Mouse (Mus musculus): ENCODE measurements around the gene Nfatc2ip. TPM values are rescaled to one million over a fixed set of nuclear protein-coding genes. Genes with fewer than 3 reads are reported as not detected.

The Nfatc2ip gene
- total RNA-seq, 1 experiment = 45.6 TPM

DNA sequence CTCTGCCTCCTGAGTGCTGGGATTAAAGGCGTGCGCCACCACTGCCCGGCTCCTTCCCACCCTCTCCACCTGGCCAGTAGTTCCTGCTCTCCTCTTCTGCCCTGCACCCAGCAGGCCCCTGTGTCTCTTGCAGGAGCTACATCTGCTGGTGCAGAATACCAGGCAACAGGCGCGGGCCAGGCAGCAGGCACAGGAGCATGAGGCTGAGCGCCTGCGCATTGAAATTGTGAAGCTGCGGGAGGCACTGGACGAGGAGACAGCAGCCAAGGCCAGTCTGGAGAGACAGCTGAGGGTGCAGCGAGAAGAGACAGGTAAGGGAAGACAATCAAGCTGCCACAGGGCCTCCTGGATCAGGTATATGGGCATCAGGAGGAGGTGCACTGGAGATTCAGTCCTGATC lies 47.5 kb upstream of the Nfatc2ip start:
- Histone ChIP-seq H3K4me1 (ENCODE audit: control insufficient read depth in 2 of 2, insufficient read depth in 2 of 2, low read length in 2 of 2, poor library complexity in 1 of 2) (peaks cover 0 to 4% of the 10 kb centered on the region in 2 experiments; a peak in 1 of 4 replicates), H3K9ac (ENCODE audit: insufficient read depth, low read depth, low read length, poor library complexity, severe bottlenecking) (no peak overlapping the region), H3K36me3 (ENCODE audit: control insufficient read depth, insufficient read depth, low read length, poor library complexity, severe bottlenecking) (peaks cover 24% of the 10 kb centered on the region), H3K9me3 (ENCODE audit: control insufficient read depth, insufficient read depth, low read depth, low read length) (no peaks in the 10 kb centered on the region), H3K27ac (ENCODE audit: insufficient read depth, low read depth, low read length, poor library complexity, severe bottlenecking) (no peak overlapping the region), H3K4me3 (ENCODE audit: insufficient read depth in 1 of 2, low read depth in 1 of 2, low read length in 2 of 2, poor library complexity in 1 of 2, severe bottlenecking in 1 of 2) (no peak overlapping the region)
- DNase-seq (ENCODE audit: low read depth, low spot score) = no peak
- TF ChIP-seq CHD2 (IDR thresholded peaks at IDR 0.05; ENCODE audit: low read depth, low read length) (no peak), HCFC1 (IDR thresholded peaks at IDR 0.05; ENCODE audit: borderline replicate concordance, insufficient read depth, low read length) (no peak), MAFK (IDR thresholded peaks at IDR 0.05; ENCODE audit: insufficient read depth, low read depth, low read length) (no peak), ZC3H11A (IDR thresholded peaks at IDR 0.05; ENCODE audit: borderline replicate concordance, low read depth, low read length) (no peak), ZNF384 (IDR thresholded peaks at IDR 0.05; ENCODE audit: low read depth, low read length) (no peak)
- in situ Hi-C loops (cut with MboI; ENCODE audit: low sequenced_read_pairs in 2 of 2, unreplicated experiment in 2 of 2) = no loop called here

DNA sequence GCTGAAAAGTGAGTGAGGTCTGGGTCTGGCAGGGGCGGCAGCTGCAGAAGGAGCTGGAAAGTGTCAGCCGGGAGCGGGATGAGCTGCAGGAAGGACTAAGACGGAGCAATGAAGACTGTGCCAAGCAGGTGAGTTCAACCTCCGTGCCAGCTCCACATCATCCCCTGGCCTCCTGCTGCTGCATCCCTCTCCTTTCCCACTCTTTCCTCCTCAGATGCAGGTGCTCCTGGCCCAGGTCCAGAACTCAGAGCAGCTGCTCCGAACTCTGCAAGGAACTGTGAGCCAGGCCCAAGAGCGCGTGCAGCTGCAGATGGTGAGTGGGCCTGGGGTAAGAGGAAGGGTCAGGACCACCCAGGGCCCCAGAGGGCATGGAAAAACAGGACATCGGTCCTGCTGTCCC lies 43.6 kb upstream of the Nfatc2ip start:
- in situ Hi-C loops (cut with MboI; ENCODE audit: low sequenced_read_pairs in 2 of 2, unreplicated experiment in 2 of 2) = no loop called here
- Histone ChIP-seq H3K4me1 (ENCODE audit: control insufficient read depth in 2 of 2, insufficient read depth in 2 of 2, low read length in 2 of 2, poor library complexity in 1 of 2) (peaks cover 5 to 9% of the 10 kb centered on the region in 2 experiments; a peak in 3 of 4 replicates), H3K36me3 (ENCODE audit: control insufficient read depth, insufficient read depth, low read length, poor library complexity, severe bottlenecking) (peaks cover 18% of the 10 kb centered on the region), H3K9me3 (ENCODE audit: control insufficient read depth, insufficient read depth, low read depth, low read length) (no peaks in the 10 kb centered on the region), H3K9ac (ENCODE audit: insufficient read depth, low read depth, low read length, poor library complexity, severe bottlenecking) (no peak overlapping the region), H3K4me3 (ENCODE audit: insufficient read depth in 1 of 2, low read depth in 1 of 2, low read length in 2 of 2, poor library complexity in 1 of 2, severe bottlenecking in 1 of 2) (no peak overlapping the region), H3K27ac (ENCODE audit: insufficient read depth, low read depth, low read length, poor library complexity, severe bottlenecking) (no peak overlapping the region)
- DNase-seq (ENCODE audit: low read depth, low spot score) = no peak
- TF ChIP-seq MAFK (IDR thresholded peaks at IDR 0.05; ENCODE audit: insufficient read depth, low read depth, low read length) (no peak), CHD2 (IDR thresholded peaks at IDR 0.05; ENCODE audit: low read depth, low read length) (no peak), ZC3H11A (IDR thresholded peaks at IDR 0.05; ENCODE audit: borderline replicate concordance, low read depth, low read length) (no peak), ZNF384 (IDR thresholded peaks at IDR 0.05; ENCODE audit: low read depth, low read length) (no peak), HCFC1 (IDR thresholded peaks at IDR 0.05; ENCODE audit: borderline replicate concordance, insufficient read depth, low read length) (no peak)

DNA sequence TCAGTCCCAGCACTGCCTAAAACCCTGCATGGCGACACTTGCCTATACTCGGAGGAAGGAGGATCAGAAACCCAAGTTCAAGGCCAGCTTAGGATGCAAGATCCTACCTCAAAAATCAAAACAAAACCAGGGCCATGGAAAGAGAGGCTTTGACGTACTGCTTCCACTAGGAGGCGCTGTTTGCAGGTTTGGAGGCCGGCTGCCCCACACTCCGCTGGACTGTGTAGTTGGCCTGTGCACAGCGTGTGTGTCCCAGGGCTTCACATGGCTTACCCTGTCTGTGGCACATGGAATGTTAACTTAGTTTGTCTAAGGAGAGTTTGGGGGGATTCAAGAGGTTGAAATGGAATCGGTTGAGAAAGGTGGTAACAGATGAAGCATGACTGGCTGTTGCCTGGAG lies 40.3 kb upstream of the Nfatc2ip start:
- Histone ChIP-seq H3K27ac (ENCODE audit: insufficient read depth, low read depth, low read length, poor library complexity, severe bottlenecking) (no peak overlapping the region), H3K36me3 (ENCODE audit: control insufficient read depth, insufficient read depth, low read length, poor library complexity, severe bottlenecking) (peaks cover 13% of the 10 kb centered on the region; the same call in 1 of the 2 replicates), H3K9ac (ENCODE audit: insufficient read depth, low read depth, low read length, poor library complexity, severe bottlenecking) (no peak overlapping the region), H3K4me3 (ENCODE audit: insufficient read depth in 1 of 2, low read depth in 1 of 2, low read length in 2 of 2, poor library complexity in 1 of 2, severe bottlenecking in 1 of 2) (no peak overlapping the region), H3K4me1 (ENCODE audit: control insufficient read depth in 2 of 2, insufficient read depth in 2 of 2, low read length in 2 of 2, poor library complexity in 1 of 2) (peaks cover 5 to 9% of the 10 kb centered on the region in 2 experiments; a peak in 3 of 4 replicates), H3K9me3 (ENCODE audit: control insufficient read depth, insufficient read depth, low read depth, low read length) (no peaks in the 10 kb centered on the region)
- in situ Hi-C loops (cut with MboI; ENCODE audit: low sequenced_read_pairs in 2 of 2, unreplicated experiment in 2 of 2) = no loop called here
- peak; percentile 54 for DNase-seq (ENCODE audit: low read depth, low spot score)
- TF ChIP-seq ZC3H11A (IDR thresholded peaks at IDR 0.05; ENCODE audit: borderline replicate concordance, low read depth, low read length) (0 out of 2 replicates have a peak, but pooled peaks have one; percentile 3), MAFK (IDR thresholded peaks at IDR 0.05; ENCODE audit: insufficient read depth, low read depth, low read length) (no peak), ZNF384 (IDR thresholded peaks at IDR 0.05; ENCODE audit: low read depth, low read length) (no peak), HCFC1 (IDR thresholded peaks at IDR 0.05; ENCODE audit: borderline replicate concordance, insufficient read depth, low read length) (no peak)

DNA sequence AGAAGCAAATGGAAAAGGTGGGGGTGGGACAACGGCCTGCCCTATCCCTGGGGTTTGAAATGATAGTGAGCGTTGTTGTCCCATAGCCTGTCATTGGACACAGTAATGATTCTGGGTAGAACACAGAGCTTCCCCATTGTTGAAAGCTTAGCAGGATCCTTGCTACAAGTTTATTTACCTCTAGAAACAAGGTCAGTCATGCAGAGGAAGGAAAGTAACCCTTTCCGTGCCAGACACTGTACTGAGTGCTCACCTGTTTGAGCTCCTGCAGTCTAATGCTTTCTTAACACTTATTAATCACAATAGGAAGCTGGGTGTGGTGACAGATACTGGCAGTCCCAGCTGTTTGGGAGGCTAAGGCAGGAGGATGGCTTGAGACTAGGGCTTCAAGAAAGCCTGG lies 39.3 kb upstream of the Nfatc2ip start:
- Histone ChIP-seq H3K9ac (ENCODE audit: insufficient read depth, low read depth, low read length, poor library complexity, severe bottlenecking) (no peak overlapping the region), H3K4me1 (ENCODE audit: control insufficient read depth in 2 of 2, insufficient read depth in 2 of 2, low read length in 2 of 2, poor library complexity in 1 of 2) (peaks cover 5 to 9% of the 10 kb centered on the region in 2 experiments; a peak in 3 of 4 replicates), H3K9me3 (ENCODE audit: control insufficient read depth, insufficient read depth, low read depth, low read length) (no peaks in the 10 kb centered on the region), H3K27ac (ENCODE audit: insufficient read depth, low read depth, low read length, poor library complexity, severe bottlenecking) (no peak overlapping the region), H3K36me3 (ENCODE audit: control insufficient read depth, insufficient read depth, low read length, poor library complexity, severe bottlenecking) (peaks cover 11% of the 10 kb centered on the region; the same call in 1 of the 2 replicates), H3K4me3 (ENCODE audit: insufficient read depth in 1 of 2, low read depth in 1 of 2, low read length in 2 of 2, poor library complexity in 1 of 2, severe bottlenecking in 1 of 2) (no peak overlapping the region)
- in situ Hi-C loops (cut with MboI; ENCODE audit: low sequenced_read_pairs in 2 of 2, unreplicated experiment in 2 of 2) = no loop called here
- no peak for TF ChIP-seq HCFC1 (IDR thresholded peaks at IDR 0.05; ENCODE audit: borderline replicate concordance, insufficient read depth, low read length)
- no peak for TF ChIP-seq ZC3H11A (IDR thresholded peaks at IDR 0.05; ENCODE audit: borderline replicate concordance, low read depth, low read length)
- TF ChIP-seq CHD2 (IDR thresholded peaks at IDR 0.05; ENCODE audit: low read depth, low read length) = no peak
- TF ChIP-seq ZNF384 (IDR thresholded peaks at IDR 0.05; ENCODE audit: low read depth, low read length) = no peak
- TF ChIP-seq MAFK (IDR thresholded peaks at IDR 0.05; ENCODE audit: insufficient read depth, low read depth, low read length) = no peak
- DNase-seq (ENCODE audit: low read depth, low spot score) = no peak

All from ES-E14 (cell line).